Mouse (Mus musculus) midbrain, embryonic 16.5 days (tissue): ENCODE results near the gene Myl9. TPM values are rescaled to one million over a fixed set of nuclear protein-coding genes. Genes with fewer than 3 reads are reported as not detected.

Experiments used
- ATAC-seq: fragments of 200-750 bp; cut with Nextera tagmentation; 2 replicates; pipeline ENCODE4 v1.8.0; 2017; ENCODE audit warnings: moderate TSS enrichment
- H3K27ac ChIP-seq: fragments of 300-500 bp; sonication (generic); 2 replicates; pipeline ENCODE4 v1.5.1; 2014; ENCODE audit warnings: mild to moderate bottlenecking, low read length, mixed read lengths
- H3K27me3 ChIP-seq: fragments of 300-500 bp; sonication (generic); 2 replicates; pipeline ENCODE4 v1.6.1; 2014; ENCODE audit warnings: low read depth, low read length, mixed read lengths; ENCODE audit not compliant: control insufficient read depth, insufficient read depth
- H3K36me3 ChIP-seq: fragments of 300-500 bp; sonication (generic); 2 replicates; pipeline ENCODE4 v1.6.1; 2014; ENCODE audit warnings: mild to moderate bottlenecking, low read length, moderate library complexity, mixed read lengths; ENCODE audit not compliant: control insufficient read depth, insufficient read depth
- H3K4me1 ChIP-seq: fragments of 300-500 bp; sonication (generic); 2 replicates; pipeline ENCODE4 v1.6.1; 2014; ENCODE audit warnings: mild to moderate bottlenecking, low read length, mixed read lengths; ENCODE audit not compliant: control insufficient read depth, insufficient read depth
- H3K4me2 ChIP-seq: fragments of 300-500 bp; sonication (generic); 2 replicates; pipeline ENCODE4 v1.6.1; 2014; ENCODE audit warnings: mild to moderate bottlenecking, low read length, mixed read lengths
- H3K4me3 ChIP-seq: fragments of 300-500 bp; sonication (generic); 2 replicates; pipeline ENCODE4 v1.5.1; 2014; ENCODE audit warnings: low read depth, mild to moderate bottlenecking, low read length, moderate library complexity, mixed read lengths
- H3K9ac ChIP-seq: fragments of 300-500 bp; sonication (generic); 2 replicates; pipeline ENCODE4 v1.6.1; 2014; ENCODE audit warnings: low read depth, low read length, mixed read lengths
- H3K9me3 ChIP-seq: fragments of 300-500 bp; sonication (generic); replicated peaks from 2 replicates; pipeline ENCODE4 v1.6.1; 2014; ENCODE audit warnings: mild to moderate bottlenecking, low read length, mixed read lengths; ENCODE audit not compliant: control insufficient read depth, poor library complexity, severe bottlenecking
- WGBS: fragments of 180-500 bp; shearing (Covaris S2); extraction: QIAGEN DNeasy Blood & Tissue Kit; methylation state at CpG from one replicate; pipeline ENCODE4 v1.1.7; 2014; 5-methylcytosine and 5-hydroxymethylcytosine counted together
- polyA plus RNA-seq: library from polyadenylated mRNA; unstranded; fragments of >200 nt; fragmentation: Nextera tagmentation; extraction: Ambion mirVana; gene quantifications from 2 replicates; pipeline ENCODE4 v1.2.1, GENCODE M21; 2015

Myl9 gene
- 33.7 and 38.8 TPM in 2 replicates for polyA plus RNA-seq

DNA sequence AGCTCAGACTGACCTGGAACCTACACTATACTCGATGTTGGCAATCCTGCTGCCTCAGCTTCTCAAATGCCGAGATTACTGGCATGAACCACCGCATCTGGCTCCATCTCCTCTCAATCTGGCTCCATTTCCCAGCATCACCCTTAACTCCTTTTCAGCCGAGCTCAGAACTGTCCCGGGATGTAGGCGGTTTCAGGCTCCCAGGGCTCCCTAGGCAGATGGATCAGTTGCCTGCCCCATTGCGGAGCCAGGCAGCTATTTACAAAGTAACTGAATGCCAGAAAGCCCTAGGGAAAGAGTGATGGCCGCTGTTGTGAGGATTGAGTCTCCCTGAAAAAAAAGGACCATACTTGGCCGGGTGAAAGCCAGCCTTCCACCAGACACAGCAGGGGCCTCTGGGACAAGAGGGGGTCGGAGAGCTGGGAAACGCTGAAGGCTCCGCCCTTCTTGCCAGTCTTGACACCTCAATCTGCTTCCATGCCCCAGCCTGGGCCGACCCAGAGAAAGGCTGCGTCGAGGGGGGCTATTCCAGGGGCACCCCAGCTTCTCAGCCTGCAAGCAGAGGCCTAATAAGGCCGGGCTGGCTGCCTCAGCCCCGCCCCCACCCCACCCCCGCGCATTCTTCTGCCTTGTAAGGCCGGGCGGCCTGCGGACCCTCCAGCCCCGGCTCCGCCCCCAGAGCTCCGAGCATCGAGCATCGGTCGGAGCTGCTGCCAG is at the start of gene Myl9:
Myl9 (plus strand) TSS at position 683 of the 717 bp plus-strand sequence.
- 2% methylated on average over 21 of the region's 28 CpGs for WGBS
- no peaks in the 10 kb centered on the region for H3K9me3 ChIP-seq

DNA sequence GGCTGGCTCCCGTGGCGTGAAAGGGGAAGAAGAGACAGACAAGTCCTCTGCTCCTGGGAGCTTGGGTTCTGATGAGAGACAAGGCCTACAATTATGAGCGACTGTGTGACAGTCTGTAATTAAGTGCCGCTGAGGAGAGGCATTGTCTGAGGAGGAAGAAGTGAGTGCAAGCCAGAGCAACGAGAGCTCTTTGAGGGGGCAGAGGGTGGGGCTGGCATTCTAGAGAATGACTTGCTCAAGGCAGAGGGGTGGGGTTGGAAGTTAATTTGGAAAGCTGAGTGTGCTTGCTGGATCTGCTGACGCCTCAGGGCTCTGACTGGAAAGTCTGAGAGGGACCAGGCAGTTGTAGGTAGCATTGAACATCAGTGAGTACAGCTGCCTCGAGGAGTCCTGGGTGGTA is 48.9 kb upstream of the Myl9 start:
- Histone ChIP-seq H3K4me2 (peak overlapping the region; percentile 32; the same call in 1 of the 2 replicates), H3K4me1 (peaks cover 55% of the 10 kb centered on the region), H3K27me3 (no peaks in the 10 kb centered on the region), H3K4me3 (no peak overlapping the region), H3K9ac (peak overlapping the region; percentile 40), H3K9me3 (no peaks in the 10 kb centered on the region), H3K36me3 (no peaks in the 10 kb centered on the region), H3K27ac (peak overlapping the region; percentile 20)
- WGBS: 32% methylated on average over 7 of the region's 7 CpGs
- ATAC-seq: no peak

More for the DNA sequence above, at the start of gene Myl9:
- Histone ChIP-seq H3K27ac (peak within 1 kb of the TSS; percentile 1), H3K4me3 (peak within 1 kb of the TSS; percentile 33), H3K9ac (peak within 1 kb of the TSS; percentile 61), H3K36me3 (no peaks in the 10 kb centered on the region), H3K27me3 (no peaks in the 10 kb centered on the region), H3K4me1 (peaks cover 10% of the 10 kb centered on the region), H3K4me2 (peak within 1 kb of the TSS; percentile 69)
- ATAC-seq: peak; percentile 64

- H3K4me2 ChIP-seq: peak overlapping the region; percentile 32; the same call in 1 of the 2 replicates
- no peaks in the 10 kb centered on the region for H3K9me3 ChIP-seq
- H3K4me3 ChIP-seq: no peak overlapping the region
- peak overlapping the region; percentile 40 for H3K9ac ChIP-seq
- no peaks in the 10 kb centered on the region for H3K36me3 ChIP-seq
- WGBS: 69% methylated on average over 3 of the region's 3 CpGs
- no peaks in the 10 kb centered on the region for H3K27me3 ChIP-seq
- H3K4me1 ChIP-seq: peaks cover 58% of the 10 kb centered on the region
- peak overlapping the region; percentile 20; the same call in 1 of the 2 replicates for H3K27ac ChIP-seq
- ATAC-seq: no peak
Observed at GRCm38 (mm10) chr2:156726878-156727277, 48.3 kb upstream of the Myl9 start.

GRCm38 (mm10) chr2:156729537-156730469 is 45.4 kb upstream of the Myl9 start:
- 66% methylated on average over 9 of the region's 10 CpGs for WGBS
- ATAC-seq: no peak
- Histone ChIP-seq H3K4me2 (no peak overlapping the region), H3K27me3 (no peaks in the 10 kb centered on the region), H3K4me3 (no peak overlapping the region), H3K9ac (no peak overlapping the region), H3K36me3 (no peaks in the 10 kb centered on the region), H3K4me1 (peaks cover 46% of the 10 kb centered on the region), H3K9me3 (no peaks in the 10 kb centered on the region), H3K27ac (no peak overlapping the region; the same call in 1 of the 2 replicates)

DNA sequence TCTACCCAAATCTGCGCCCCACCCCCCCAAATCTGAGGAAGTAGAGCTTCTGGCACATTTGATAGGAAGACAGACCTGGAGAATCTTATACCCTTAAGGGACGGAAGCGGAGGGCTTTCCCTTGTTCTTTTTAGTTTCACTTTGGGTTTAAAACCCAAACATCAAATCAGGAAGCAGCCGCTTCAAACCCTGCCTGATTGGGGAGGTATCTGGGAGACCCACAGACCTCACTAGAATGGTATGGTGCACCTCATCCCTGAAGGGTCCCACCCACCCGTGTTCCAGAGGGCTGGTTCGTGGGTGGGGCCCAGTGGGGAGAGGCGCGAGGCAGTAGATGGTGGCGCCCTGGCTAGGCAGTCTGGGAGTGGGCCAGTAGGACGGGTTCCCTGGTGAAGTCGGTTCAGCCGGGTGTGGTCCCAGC is 44.7 kb upstream of the Myl9 start:
- H3K27ac ChIP-seq: no peak overlapping the region; the same call in 1 of the 2 replicates
- peaks cover 43% of the 10 kb centered on the region for H3K4me1 ChIP-seq

GRCm38 (mm10) chr2:156731592-156731991 is 43.6 kb upstream of the Myl9 start:
- Histone ChIP-seq H3K4me1 (peaks cover 32% of the 10 kb centered on the region), H3K27me3 (no peaks in the 10 kb centered on the region), H3K4me3 (no peak overlapping the region), H3K9ac (no peak overlapping the region), H3K4me2 (no peak overlapping the region), H3K36me3 (no peaks in the 10 kb centered on the region), H3K9me3 (no peaks in the 10 kb centered on the region), H3K27ac (no peak overlapping the region)
- no peak for ATAC-seq

More for the DNA sequence above, 44.7 kb upstream of the Myl9 start:
- Histone ChIP-seq H3K27me3 (no peaks in the 10 kb centered on the region), H3K36me3 (no peaks in the 10 kb centered on the region), H3K9me3 (no peaks in the 10 kb centered on the region), H3K4me2 (no peak overlapping the region), H3K9ac (no peak overlapping the region), H3K4me3 (no peak overlapping the region)
- 84% methylated on average over 12 of the region's 12 CpGs for WGBS
- no peak for ATAC-seq

DNA sequence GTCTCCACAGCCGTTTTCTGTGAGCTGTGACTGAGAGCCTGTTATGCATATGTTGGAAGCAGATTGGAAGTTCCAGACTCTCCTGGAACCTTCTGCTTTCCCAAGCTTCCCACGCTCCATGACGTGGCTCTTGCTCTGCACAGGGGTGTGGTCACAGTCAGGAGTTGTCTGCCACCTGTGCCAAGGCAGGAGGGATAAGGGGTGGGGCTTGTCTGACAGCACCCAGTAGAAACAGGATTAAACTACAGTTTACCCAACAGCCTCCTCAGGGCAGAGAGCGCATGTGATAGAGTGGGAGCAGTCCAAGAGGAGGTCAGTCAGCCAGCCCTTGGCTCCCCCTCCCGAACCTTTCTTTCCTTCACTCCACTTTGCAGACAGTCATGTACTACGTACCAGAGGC is 43.1 kb upstream of the Myl9 start:
- Histone ChIP-seq H3K36me3 (no peaks in the 10 kb centered on the region), H3K27ac (peak overlapping the region; percentile 22; the same call in 1 of the 2 replicates), H3K27me3 (no peaks in the 10 kb centered on the region), H3K4me3 (no peak overlapping the region), H3K4me2 (no peak overlapping the region), H3K9ac (no peak overlapping the region), H3K4me1 (peaks cover 27% of the 10 kb centered on the region), H3K9me3 (no peaks in the 10 kb centered on the region)
- ATAC-seq: no peak
- WGBS: 69% methylated on average over 6 of the region's 6 CpGs

DNA sequence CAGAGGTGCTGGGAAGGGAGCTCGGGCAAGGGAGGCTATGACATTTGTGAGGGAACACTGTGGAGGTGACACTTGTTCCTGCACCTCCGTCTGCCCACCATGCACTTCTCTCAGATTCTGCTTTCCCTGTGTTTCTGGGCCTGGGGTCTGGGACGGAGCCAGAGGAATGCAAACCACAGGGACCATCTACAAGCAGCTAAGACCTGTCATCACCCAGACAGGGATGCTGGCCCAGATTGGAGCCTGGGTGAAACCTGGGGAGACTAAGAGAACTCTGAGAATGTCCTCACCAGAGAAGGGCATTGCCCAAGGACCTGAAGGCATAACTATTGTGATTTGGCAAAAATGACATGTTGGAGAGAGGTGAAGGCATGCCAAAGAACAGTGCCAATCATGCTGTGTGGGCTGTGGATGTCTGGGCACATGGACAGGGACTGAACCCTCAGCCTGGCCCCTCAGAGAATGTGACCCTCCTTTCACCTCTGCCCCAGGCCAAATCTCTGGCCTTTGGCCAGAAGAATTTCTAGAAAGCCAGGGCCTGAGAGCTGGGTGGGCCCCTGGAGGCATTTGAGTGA is 39.4 kb upstream of the Myl9 start:
- H3K27ac ChIP-seq: no peak overlapping the region
- H3K27me3 ChIP-seq: no peaks in the 10 kb centered on the region
- H3K4me2 ChIP-seq: no peak overlapping the region
- no peak overlapping the region for H3K4me3 ChIP-seq
- peaks cover 18% of the 10 kb centered on the region; the same call in 1 of the 2 replicates for H3K4me1 ChIP-seq
- no peak overlapping the region for H3K9ac ChIP-seq
- no peak for ATAC-seq
- WGBS: 86% methylated on average over 3 of the region's 3 CpGs
- H3K36me3 ChIP-seq: 0 out of 2 replicates have a peak, but pooled peaks cover 3% of the 10 kb centered on the region
- H3K9me3 ChIP-seq: no peaks in the 10 kb centered on the region
